Mouse (Mus musculus) kidney, adult 8-10 months (tissue): ENCODE measurements around the gene Rhoh.

Experiments
- DNase-seq, 2 experiments: peaks; one replicate each; pipeline ENCODE4 v3.0.0; 2022

Rhoh gene

GRCm38 (mm10) chr5:65933764-65934163, 72.8 kb downstream of the Rhoh start:
- no peak for DNase-seq

- DNase-seq: no peak
Measured at GRCm38 (mm10) chr5:65934783-65935182, 73.8 kb downstream of the Rhoh start, which contains the start of gene Chrna9. TSS of gene Chrna9 (plus strand) at chr5:65934921.

- no peak for DNase-seq
Measured at GRCm38 (mm10) chr5:65937011-65937726, 76.2 kb downstream of the Rhoh start.

GRCm38 (mm10) chr5:65937998-65938715, 77.1 kb downstream of the Rhoh start:
- peak; percentile 63 to 85 for DNase-seq

- DNase-seq: no peak
Measured at GRCm38 (mm10) chr5:65941145-65941544, 80.1 kb downstream of the Rhoh start.
